Mouse (Mus musculus) heart, postnatal 0 days (tissue): ENCODE measurements around the gene Rarres1. TPM values are rescaled to one million over a fixed set of nuclear protein-coding genes. Genes with fewer than 3 reads are reported as not detected.
A peak's percentile ranks its signal among the peaks of the same experiment; 100 is the strongest.

Experiments used
- ATAC-seq: fragments of 200-750 bp; cut with Nextera tagmentation; 2 replicates; pipeline ENCODE4 v1.8.0; 2017; ENCODE audit warnings: low read depth, moderate number of reproducible peaks, moderate library complexity; ENCODE audit not compliant: insufficient read depth
- DNase-seq: peaks from one replicate; pipeline ENCODE4 v3.0.0-alpha.2; 2016; ENCODE audit warnings: low spot score
- H3K27ac ChIP-seq: fragments of 300-500 bp; sonication (generic); 2 replicates; pipeline ENCODE4 v1.5.1; 2014; ENCODE audit warnings: low read depth, mild to moderate bottlenecking
- H3K27me3 ChIP-seq: fragments of 300-500 bp; sonication (generic); 2 replicates; pipeline ENCODE4 v1.6.1; 2014; ENCODE audit warnings: low read length, mixed read lengths; ENCODE audit not compliant: control insufficient read depth, insufficient read depth
- H3K36me3 ChIP-seq: fragments of 300-500 bp; sonication (generic); replicated peaks from 2 replicates; pipeline ENCODE4 v1.6.1; 2014; ENCODE audit warnings: low read length, mixed read lengths; ENCODE audit not compliant: control insufficient read depth, insufficient read depth
- H3K4me1 ChIP-seq: fragments of 300-500 bp; sonication (generic); 2 replicates; pipeline ENCODE4 v1.6.1; 2014; ENCODE audit warnings: antibody characterized with exemption; ENCODE audit not compliant: control insufficient read depth, insufficient read depth
- H3K4me2 ChIP-seq: fragments of 300-500 bp; sonication (generic); 2 replicates; pipeline ENCODE4 v1.6.1; 2014; ENCODE audit warnings: low read depth, mild to moderate bottlenecking, low read length, moderate library complexity
- H3K4me3 ChIP-seq: fragments of 300-500 bp; sonication (generic); 2 replicates; pipeline ENCODE4 v1.5.1; 2014; ENCODE audit warnings: low read depth, low read length
- H3K9ac ChIP-seq: fragments of 300-500 bp; sonication (generic); replicated peaks from 2 replicates; pipeline ENCODE4 v1.6.1; 2014; ENCODE audit warnings: low read depth, low read length, mixed read lengths
- H3K9me3 ChIP-seq: fragments of 300-500 bp; sonication (generic); replicated peaks from 2 replicates; pipeline ENCODE4 v1.6.1; 2016; ENCODE audit warnings: low read length; ENCODE audit not compliant: control insufficient read depth
- CTCF ChIP-seq: IDR thresholded peaks from 2 replicates; pipeline ENCODE4 v1.5.1; 2016; ENCODE audit warnings: antibody characterized with exemption, control low read depth, low read depth
- EP300 ChIP-seq: IDR thresholded peaks from 2 replicates; pipeline ENCODE4 v1.6.1; 2016; ENCODE audit warnings: antibody characterized with exemption, low read depth
- WGBS: fragments of 180-500 bp; shearing (Covaris S2); extraction: QIAGEN DNeasy Blood & Tissue Kit; methylation state at CpG from one replicate; pipeline ENCODE4 v1.1.7; 2014; 5-methylcytosine and 5-hydroxymethylcytosine counted together
- polyA plus RNA-seq: library from polyadenylated mRNA; unstranded; fragments of >200 nt; fragmentation: Nextera tagmentation; extraction: Ambion mirVana; gene quantifications from 2 replicates; pipeline ENCODE4 v1.2.1, GENCODE M21; 2015
- total RNA-seq: library from RNA; depleted of rRNA; stranded (reverse); fragments of >200 nt; gene quantifications from 2 replicates; pipeline ENCODE4 v1.2.3, GENCODE M21; 2014; ENCODE audit warnings: low replicate concordance

Rarres1 gene
- total and polyA plus RNA-seq, 2 experiments from 2014 or later, result 1.1 to 4.0 TPM

DNA sequence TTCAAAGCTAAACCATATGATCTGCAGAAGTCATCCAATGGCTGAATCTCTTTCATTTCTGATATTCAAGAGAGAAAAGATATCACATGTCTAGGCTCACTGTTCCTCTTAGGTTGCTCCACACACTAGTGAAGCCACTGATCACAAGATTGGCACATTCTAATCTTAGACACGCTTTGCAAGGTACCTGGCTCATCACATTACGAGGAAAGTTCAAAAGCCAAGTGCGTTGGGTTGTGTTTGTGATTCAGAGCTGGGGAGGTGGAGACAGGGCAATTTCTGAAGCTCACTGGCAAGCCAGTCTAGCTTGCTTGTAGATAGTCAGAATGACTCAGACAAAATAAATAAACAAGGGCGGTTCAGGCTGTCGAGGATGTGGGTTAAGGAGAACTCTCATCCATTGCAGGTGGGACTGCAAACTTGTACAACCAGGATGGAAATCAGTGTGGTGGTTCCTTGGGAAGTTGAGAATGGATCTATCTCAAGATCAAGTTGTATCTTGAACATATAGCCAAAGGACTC, 38.7 kb upstream of the Rarres1 start:
- Histone ChIP-seq H3K27me3 (no peaks in the 10 kb centered on the region), H3K9me3 (no peaks in the 10 kb centered on the region), H3K9ac (no peak overlapping the region), H3K4me2 (no peak overlapping the region), H3K36me3 (no peaks in the 10 kb centered on the region), H3K27ac (no peak overlapping the region), H3K4me1 (no peaks in the 10 kb centered on the region), H3K4me3 (no peak overlapping the region)
- no peak for TF ChIP-seq EP300
- no peak for TF ChIP-seq CTCF
- 67% methylated on average over 5 of the region's 5 CpGs for WGBS
- DNase-seq, result no peak
- no peak for ATAC-seq

DNA sequence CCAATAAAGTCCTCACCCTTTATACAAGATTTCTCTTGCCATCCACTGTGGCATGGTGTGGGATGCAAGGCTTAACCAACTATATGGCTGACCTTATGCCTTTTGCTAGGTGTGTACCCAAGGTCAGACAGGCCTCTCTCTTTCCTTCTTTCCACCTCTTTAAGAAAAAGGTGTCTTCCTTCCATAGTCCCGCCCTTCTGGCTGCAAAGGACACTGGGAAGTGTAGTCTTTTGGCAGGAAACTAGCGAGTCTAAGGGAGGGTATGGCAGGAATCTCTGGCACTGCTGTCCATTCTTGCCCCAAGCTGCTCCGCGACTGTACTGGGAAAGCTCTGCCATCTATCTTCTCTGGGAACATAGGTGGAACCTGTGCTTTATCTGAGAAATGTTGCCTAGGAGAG, 38.0 kb upstream of the Rarres1 start:
- TF ChIP-seq EP300 (no peak), CTCF (no peak)
- DNase-seq (peak; percentile 33), ATAC-seq (0 out of 2 replicates have a peak, but pooled peaks have one; percentile 20)
- Histone ChIP-seq H3K9me3 (no peaks in the 10 kb centered on the region), H3K4me1 (no peaks in the 10 kb centered on the region), H3K36me3 (no peaks in the 10 kb centered on the region), H3K4me3 (no peak overlapping the region), H3K27ac (no peak overlapping the region), H3K27me3 (no peaks in the 10 kb centered on the region), H3K9ac (no peak overlapping the region), H3K4me2 (no peak overlapping the region)
- WGBS, result 26% methylated on average over 4 of the region's 4 CpGs

DNA sequence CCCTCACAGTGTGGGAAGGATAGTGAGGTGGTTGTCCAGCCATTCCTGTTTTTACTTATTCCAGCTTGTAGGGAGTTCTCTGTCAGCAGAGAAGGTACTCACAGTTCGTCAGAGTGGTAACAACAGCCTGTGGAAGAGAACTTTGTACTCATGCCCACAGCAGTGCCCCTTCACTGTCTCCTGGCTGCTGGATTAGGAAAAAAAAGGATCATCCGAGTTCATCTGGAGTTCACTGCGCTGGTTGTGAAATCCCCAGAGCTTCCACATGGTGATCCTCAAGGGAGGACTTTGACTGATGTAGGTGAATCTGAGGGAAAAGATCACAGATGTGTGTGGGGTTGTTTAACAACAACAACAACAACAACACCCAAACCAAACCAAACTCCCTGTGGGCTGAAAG, 35.9 kb upstream of the Rarres1 start:
- no peak overlapping the region for H3K9ac ChIP-seq
- no peak overlapping the region for H3K4me3 ChIP-seq
- no peak for DNase-seq
- no peaks in the 10 kb centered on the region for H3K9me3 ChIP-seq
- no peaks in the 10 kb centered on the region for H3K4me1 ChIP-seq
- no peak overlapping the region for H3K27ac ChIP-seq
- no peaks in the 10 kb centered on the region for H3K27me3 ChIP-seq
- no peaks in the 10 kb centered on the region for H3K36me3 ChIP-seq
- no peak for ATAC-seq
- TF ChIP-seq CTCF (no peak), EP300 (no peak)
- H3K4me2 ChIP-seq, result no peak overlapping the region
- WGBS, result 66% methylated on average over 3 of the region's 3 CpGs

DNA sequence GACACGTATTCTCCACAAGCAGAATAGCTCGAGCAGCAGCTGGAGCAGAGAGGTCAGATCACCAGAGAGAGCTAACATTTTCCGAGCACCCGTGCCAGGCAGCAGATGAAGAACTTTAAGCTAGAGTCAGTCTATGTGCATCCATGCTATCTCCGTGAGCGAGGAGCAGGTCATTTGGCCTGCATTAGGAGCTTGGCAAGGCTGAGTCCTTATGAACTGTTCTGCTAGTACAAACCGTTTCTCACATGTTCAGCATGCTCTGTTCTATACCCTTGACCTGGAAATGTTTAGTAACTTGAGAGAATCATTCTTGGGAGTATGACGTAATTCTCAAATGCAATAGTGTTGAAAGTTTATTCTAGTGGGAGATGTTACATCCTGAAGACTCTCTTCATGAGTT, 28.3 kb upstream of the Rarres1 start:
- Histone ChIP-seq H3K4me3 (no peak overlapping the region), H3K9ac (no peak overlapping the region), H3K27ac (no peak overlapping the region), H3K36me3 (no peaks in the 10 kb centered on the region), H3K4me2 (no peak overlapping the region), H3K9me3 (no peaks in the 10 kb centered on the region), H3K27me3 (no peaks in the 10 kb centered on the region), H3K4me1 (no peaks in the 10 kb centered on the region)
- ATAC-seq, result no peak
- TF ChIP-seq EP300, result no peak
- TF ChIP-seq CTCF, result no peak
- DNase-seq, result no peak
- 67% methylated on average over 8 of the region's 8 CpGs for WGBS

DNA sequence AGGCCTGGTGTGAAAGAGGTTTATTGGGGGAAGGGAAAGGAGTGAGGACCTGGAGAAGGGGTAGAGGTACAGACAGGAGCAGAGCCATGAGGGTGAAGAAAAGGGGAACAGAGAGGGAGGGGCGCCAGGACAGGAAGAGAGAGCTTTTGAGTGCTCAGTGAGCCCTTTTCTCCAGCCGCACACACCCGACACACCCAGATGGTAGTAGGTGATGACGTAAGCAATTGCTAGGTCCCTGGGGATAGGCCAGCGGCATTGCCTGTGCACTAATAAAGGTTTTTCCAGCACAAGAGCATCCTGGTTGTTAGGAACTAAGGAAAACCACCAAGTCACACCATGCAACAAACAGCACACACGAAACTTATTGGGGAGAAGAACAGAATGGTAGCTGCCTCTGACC, 9.4 kb upstream of the Rarres1 start:
- no peak overlapping the region for H3K4me2 ChIP-seq
- WGBS, result 72% methylated on average over 6 of the region's 6 CpGs
- no peaks in the 10 kb centered on the region for H3K36me3 ChIP-seq

DNA sequence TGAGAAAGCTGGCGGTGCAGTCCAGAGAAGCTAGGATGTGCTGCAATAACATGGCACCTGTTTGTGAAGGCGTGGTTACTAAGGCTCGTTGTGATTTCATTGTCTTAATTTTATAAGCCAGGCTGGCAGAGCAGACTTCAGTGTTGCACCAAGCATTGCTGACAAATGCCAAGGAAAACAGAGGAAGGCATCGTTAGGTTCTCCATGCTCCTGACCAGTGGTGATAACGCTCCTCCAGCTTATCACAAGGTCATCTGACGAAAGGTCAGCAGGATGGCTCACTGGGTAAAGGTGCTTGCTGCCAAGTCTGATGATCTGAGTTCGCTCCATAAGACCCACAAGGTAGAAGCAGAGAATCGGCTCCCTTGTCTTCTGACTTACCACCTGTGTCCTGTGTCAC, 7.4 kb upstream of the Rarres1 start:
- Histone ChIP-seq H3K36me3 (no peaks in the 10 kb centered on the region), H3K4me1 (no peaks in the 10 kb centered on the region), H3K9ac (no peak overlapping the region), H3K27me3 (no peaks in the 10 kb centered on the region), H3K9me3 (no peaks in the 10 kb centered on the region), H3K27ac (no peak overlapping the region), H3K4me3 (no peak overlapping the region), H3K4me2 (no peak overlapping the region)
- TF ChIP-seq CTCF, result no peak
- WGBS, result 81% methylated on average over 8 of the region's 8 CpGs
- ATAC-seq (no peak), DNase-seq (no peak)

More for the DNA sequence above, 9.4 kb upstream of the Rarres1 start:
- Histone ChIP-seq H3K27me3 (no peaks in the 10 kb centered on the region), H3K4me1 (no peaks in the 10 kb centered on the region), H3K4me3 (no peak overlapping the region), H3K27ac (no peak overlapping the region), H3K9ac (no peak overlapping the region), H3K9me3 (no peaks in the 10 kb centered on the region)
- TF ChIP-seq EP300, result no peak
- DNase-seq (no peak), ATAC-seq (no peak)
